Mouse (Mus musculus) G1E (cell line): ENCODE results near the gene Tln1. TPM values are rescaled to one million over a fixed set of nuclear protein-coding genes. Genes with fewer than 3 reads are reported as not detected.

Experiments used
- ATAC-seq: 2 replicates; pipeline ENCODE4 v1.8.0; 2016; ENCODE audit warnings: mild to moderate bottlenecking; ENCODE audit not compliant: insufficient number of reproducible peaks, poor library complexity, low FRiP score, severe bottlenecking; ENCODE audit errors: extremely low read depth
- DNase-seq: peaks from one replicate; pipeline ENCODE4 v3.0.0; 2012; ENCODE audit warnings: low spot score
- H3K27me3 ChIP-seq: 2 replicates; pipeline ENCODE4 v1.6.1; 2012; ENCODE audit warnings: mild to moderate bottlenecking, low read length, inconsistent platforms; ENCODE audit not compliant: insufficient read depth
- H3K36me3 ChIP-seq: replicated peaks from 2 replicates; pipeline ENCODE3; 2012; ENCODE audit warnings: mild to moderate bottlenecking, inconsistent platforms
- H3K4me1 ChIP-seq: 2 replicates; pipeline ENCODE4 v1.6.1; 2012; ENCODE audit warnings: low read depth, low read length, inconsistent platforms, mixed read lengths; ENCODE audit not compliant: insufficient read depth
- H3K4me3 ChIP-seq: 2 replicates; pipeline ENCODE4 v1.5.1; 2012; ENCODE audit warnings: low read depth, mild to moderate bottlenecking, inconsistent platforms, low read length, moderate library complexity, mixed read lengths
- H3K9me3 ChIP-seq: replicated peaks from 2 replicates; pipeline ENCODE4 v1.6.1; 2012; ENCODE audit warnings: inconsistent platforms
- CTCF ChIP-seq: IDR thresholded peaks from 2 replicates; pipeline ENCODE4 v1.5.1; 2012; ENCODE audit warnings: low read depth, low read length, inconsistent platforms, mixed read lengths
- GATA1 ChIP-seq: IDR thresholded peaks from 2 replicates; pipeline ENCODE4 v1.6.1; 2012; ENCODE audit warnings: borderline replicate concordance, low read length, inconsistent platforms, mixed read lengths
- GATA2 ChIP-seq: IDR thresholded peaks from 2 replicates; pipeline ENCODE4 v1.6.1; 2012; ENCODE audit warnings: low read depth, low read length, inconsistent platforms, borderline replicate concordance
- POLR2AphosphoS5 ChIP-seq: IDR thresholded peaks from 2 replicates; pipeline ENCODE4 v1.6.1; 2012; ENCODE audit warnings: low read depth, low read length, inconsistent platforms; ENCODE audit not compliant: insufficient replicate concordance
- TAL1 ChIP-seq: conservative IDR thresholded peaks from 2 replicates; pipeline ENCODE4 v1.6.1; 2012; ENCODE audit warnings: low read depth, low read length, inconsistent platforms, mixed read lengths
- polyA plus RNA-seq: library from polyadenylated mRNA; stranded (reverse); fragments of >175 nt; gene quantifications from 2 replicates; pipeline ENCODE4 v1.2.3, GENCODE M21; 2012
- total RNA-seq, 2 experiments: library from RNA; stranded (forward) in 1 of 2; stranded (reverse) in 1 of 2; fragments of 200-1000 nt in 1 of 2; fragments of >200 nt in 1 of 2; fragmentation: Nextera tagmentation in 1 of 2; gene quantifications; 2 replicates each; pipeline ENCODE4 v1.2.3; 2014 to 2017

Tln1 gene
- total and polyA plus RNA-seq, 3 experiments = 163 to 262 (median 167) TPM

DNA sequence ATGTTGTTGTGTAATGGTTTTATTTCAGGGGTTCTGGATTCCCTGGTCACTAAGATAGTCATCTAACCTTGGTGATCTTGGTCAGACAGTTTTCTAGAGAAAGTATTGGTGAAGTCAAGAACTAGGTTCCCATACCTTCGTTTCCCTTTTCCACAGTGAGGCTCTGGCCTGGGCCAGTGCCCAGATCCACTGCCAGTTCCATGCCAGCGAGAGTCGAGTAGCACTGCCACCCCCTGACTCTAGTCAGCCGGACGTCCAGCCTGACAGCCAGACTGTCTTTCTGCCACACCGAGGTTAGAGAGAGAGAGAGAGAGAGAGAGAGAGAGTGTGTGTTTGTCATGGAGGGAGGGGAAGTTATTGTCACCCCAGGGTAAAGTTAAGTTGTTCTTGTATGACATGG lies 17.2 kb upstream of the Tln1 start:
- no peaks in the 10 kb centered on the region for H3K27me3 ChIP-seq
- no peaks in the 10 kb centered on the region for H3K9me3 ChIP-seq
- peaks cover 69% of the 10 kb centered on the region for H3K4me1 ChIP-seq
- DNase-seq (no peak), ATAC-seq (no peak)
- TF ChIP-seq GATA2 = no peak
- no peak for TF ChIP-seq POLR2AphosphoS5
- TF ChIP-seq TAL1 = no peak
- TF ChIP-seq CTCF = no peak
- no peak for TF ChIP-seq GATA1
- H3K4me3 ChIP-seq = peak overlapping the region; percentile 77
- H3K36me3 ChIP-seq = peaks cover 71% of the 10 kb centered on the region

DNA sequence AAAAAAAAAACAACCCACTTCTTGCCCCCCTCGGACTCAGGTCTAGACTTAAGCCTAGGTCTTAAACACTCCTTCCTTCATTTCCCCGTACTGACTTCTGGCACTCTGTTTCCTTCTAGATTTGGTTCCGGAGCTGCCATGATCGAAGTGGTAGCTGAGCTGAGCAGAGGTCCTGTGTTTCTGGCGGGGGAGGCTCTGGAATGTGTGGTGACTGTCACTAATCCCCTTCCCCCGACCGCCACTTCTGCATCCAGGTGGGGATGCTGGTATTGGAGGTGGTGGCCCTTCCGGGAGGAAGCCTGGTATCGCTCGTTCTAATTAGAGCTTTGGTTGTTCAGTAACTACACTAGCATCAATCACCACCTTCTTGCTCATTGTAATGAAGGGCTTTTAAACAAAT lies 16.8 kb upstream of the Tln1 start:
- ATAC-seq = no peak
- TF ChIP-seq TAL1 = no peak
- no peak for TF ChIP-seq GATA2
- DNase-seq = no peak
- Histone ChIP-seq H3K36me3 (peaks cover 71% of the 10 kb centered on the region), H3K27me3 (no peaks in the 10 kb centered on the region), H3K9me3 (no peaks in the 10 kb centered on the region), H3K4me3 (peak overlapping the region; percentile 77), H3K4me1 (peaks cover 70% of the 10 kb centered on the region)

DNA sequence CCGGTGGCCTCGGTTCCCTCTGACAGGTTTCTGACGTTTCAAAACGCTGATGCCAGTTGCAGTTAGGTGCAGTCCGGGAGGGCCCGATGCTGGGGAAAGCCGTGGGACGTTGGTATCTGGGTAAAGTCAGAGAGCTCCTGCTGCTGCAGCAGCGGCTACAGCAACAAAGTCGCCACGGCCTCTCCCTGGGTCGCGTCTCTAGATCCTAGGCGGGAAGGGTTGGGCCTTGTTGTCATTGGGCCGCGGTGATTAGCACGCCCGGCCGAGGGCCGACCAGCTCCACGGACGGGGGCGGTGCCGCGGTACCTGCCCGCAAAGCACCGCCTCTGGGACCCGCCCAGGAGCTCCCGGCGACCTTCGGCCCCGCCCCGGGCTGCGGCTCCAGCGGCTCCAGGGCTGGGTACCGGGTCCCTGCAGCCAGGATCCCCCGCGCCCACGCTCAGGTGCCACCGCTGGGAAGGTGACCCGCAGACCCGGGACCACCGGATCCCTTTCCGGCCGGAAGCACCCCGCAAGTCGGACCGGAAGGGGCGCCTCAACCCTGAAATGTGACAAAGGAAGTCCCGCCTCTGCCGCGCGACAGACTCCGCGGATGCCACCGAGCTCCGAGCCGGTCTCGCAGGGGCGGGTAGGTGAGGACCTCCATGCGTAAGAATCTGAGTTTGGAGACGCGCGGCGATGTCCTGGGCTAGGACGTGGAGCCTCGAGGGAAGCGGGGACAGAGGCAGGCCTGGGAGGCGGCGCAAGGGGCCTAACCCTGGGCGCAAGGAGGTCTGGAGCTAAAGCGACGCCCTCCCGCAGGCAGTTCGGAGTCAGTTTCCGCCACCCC lies 16.1 kb upstream of the Tln1 start, which contains the start of the genes Rgp1 and Gba2:
Gene Rgp1, plus strand, starts transcription at position 340 of the 829 bp plus-strand sequence.
Gene Gba2, minus strand, starts transcription at position 498 of the 829 bp plus-strand sequence.
- TF ChIP-seq GATA1 (no peak), CTCF (no peak), GATA2 (no peak), POLR2AphosphoS5 (no peak), TAL1 (no peak)
- ATAC-seq = peak; percentile 92
- Histone ChIP-seq H3K9me3 (no peaks in the 10 kb centered on the region), H3K36me3 (peaks cover 71% of the 10 kb centered on the region), H3K4me3 (peak within 1 kb of the TSS; percentile 77), H3K27me3 (no peaks in the 10 kb centered on the region), H3K4me1 (peaks cover 74% of the 10 kb centered on the region)
- DNase-seq = peak; percentile 89

DNA sequence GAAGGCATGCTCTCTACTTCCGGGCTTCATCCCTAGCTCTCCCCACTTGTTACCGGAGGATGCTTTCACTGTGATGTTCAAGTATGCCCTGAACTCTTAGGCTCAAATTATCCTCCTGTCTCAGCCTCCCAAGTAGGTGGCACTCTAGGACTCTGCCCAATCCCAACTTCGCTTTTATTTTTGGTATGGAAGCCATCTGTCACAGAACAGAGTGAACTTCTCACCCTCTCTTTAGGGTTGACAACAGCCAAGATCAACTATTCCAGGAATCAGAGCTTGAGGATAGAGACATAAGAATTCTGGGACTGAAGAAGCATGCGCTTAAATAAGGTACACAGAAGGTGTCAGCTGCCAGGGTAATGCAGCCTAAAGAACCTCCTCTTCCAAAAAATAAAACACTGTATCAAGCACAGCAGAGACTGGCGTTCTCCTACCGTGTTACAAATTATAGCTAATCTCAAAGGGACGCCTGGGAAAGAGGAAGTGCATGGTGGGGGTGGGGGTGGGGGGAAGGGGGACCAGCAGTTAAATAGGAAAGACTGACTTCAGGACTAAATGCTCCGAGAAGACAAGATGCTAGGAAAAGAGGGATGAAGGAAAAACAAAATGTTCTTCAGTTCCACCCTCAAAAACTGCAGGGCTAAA lies 14.9 kb upstream of the Tln1 start:
- no peaks in the 10 kb centered on the region for H3K27me3 ChIP-seq
- no peak for ATAC-seq
- H3K36me3 ChIP-seq = peaks cover 71% of the 10 kb centered on the region
- H3K4me1 ChIP-seq = peaks cover 70% of the 10 kb centered on the region
- H3K9me3 ChIP-seq = no peaks in the 10 kb centered on the region
- TF ChIP-seq GATA2 (no peak), POLR2AphosphoS5 (no peak)
- H3K4me3 ChIP-seq = peak overlapping the region; percentile 77
- no peak for DNase-seq

DNA sequence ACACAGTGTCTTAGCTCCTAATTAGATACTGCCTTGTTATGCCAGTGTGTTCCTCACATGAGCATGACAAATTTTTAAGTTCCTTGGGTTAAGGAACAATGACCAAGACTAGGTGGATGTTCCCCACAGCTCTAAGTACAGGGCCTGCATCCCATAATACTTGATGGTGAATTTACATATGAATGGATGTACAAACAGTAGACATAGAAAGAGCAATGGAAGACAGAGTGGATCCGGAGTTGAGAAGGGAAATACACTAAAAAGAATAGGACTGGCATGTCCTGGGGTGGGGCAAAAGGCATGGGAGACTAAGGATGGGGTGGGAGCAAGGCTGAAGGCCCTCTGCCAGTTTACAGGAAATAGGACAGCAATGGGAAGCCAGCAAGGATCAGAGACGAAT lies 12.9 kb upstream of the Tln1 start:
- no peaks in the 10 kb centered on the region for H3K27me3 ChIP-seq
- H3K4me3 ChIP-seq = no peak overlapping the region; the same call in 1 of the 2 replicates
- H3K36me3 ChIP-seq = peaks cover 71% of the 10 kb centered on the region
- no peak for TF ChIP-seq TAL1
- no peak for TF ChIP-seq GATA2
- no peak for TF ChIP-seq CTCF
- ATAC-seq (no peak), DNase-seq (no peak)
- peaks cover 65% of the 10 kb centered on the region for H3K4me1 ChIP-seq
- no peaks in the 10 kb centered on the region for H3K9me3 ChIP-seq

DNA sequence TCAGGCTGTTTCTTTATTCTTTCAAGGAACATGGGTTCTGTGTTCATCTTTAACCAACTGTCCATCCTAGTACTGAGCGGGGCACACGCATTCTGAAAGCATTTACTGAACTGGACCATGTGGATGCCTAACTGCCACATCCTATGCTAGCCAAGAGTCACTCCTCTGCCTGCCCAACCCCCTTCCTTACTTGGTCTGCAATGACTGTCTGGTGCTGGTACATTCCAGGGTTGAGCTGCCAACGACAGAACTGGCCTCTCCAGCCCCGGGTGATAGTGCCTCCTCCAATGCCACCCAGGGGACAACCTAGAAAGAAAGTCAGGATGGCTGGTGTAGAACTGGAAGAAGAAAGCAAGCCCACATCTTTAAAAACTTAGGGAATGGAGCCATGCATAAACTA lies 11.1 kb upstream of the Tln1 start:
- Histone ChIP-seq H3K36me3 (peaks cover 82% of the 10 kb centered on the region), H3K4me1 (peaks cover 53% of the 10 kb centered on the region)
- DNase-seq = no peak

More for the DNA sequence above, 11.1 kb upstream of the Tln1 start:
- TF ChIP-seq TAL1 = no peak
- H3K9me3 ChIP-seq = no peaks in the 10 kb centered on the region
- ATAC-seq = no peak
- H3K27me3 ChIP-seq = no peaks in the 10 kb centered on the region
- H3K4me3 ChIP-seq = no peak overlapping the region
